Mouse (Mus musculus) hindbrain, embryonic 11.5 days (tissue): ENCODE measurements around the gene Prss38. TPM values are rescaled to one million over a fixed set of nuclear protein-coding genes. Genes with fewer than 3 reads are reported as not detected.

ENCODE experiments used
- ATAC-seq: fragments of 200-750 bp; cut with Nextera tagmentation; 2 replicates; pipeline ENCODE4 v1.8.0; 2017; ENCODE audit warnings: mild to moderate bottlenecking, moderate TSS enrichment, moderate library complexity; ENCODE audit not compliant: low FRiP score
- DNase-seq: peaks from one replicate; pipeline ENCODE4 v3.0.0-alpha.2; 2015; ENCODE audit warnings: low spot score
- H3K27ac ChIP-seq: fragments of 300-500 bp; sonication (generic); 2 replicates; pipeline ENCODE4 v1.5.1; 2014; ENCODE audit warnings: mild to moderate bottlenecking, low read depth, low read length
- H3K27me3 ChIP-seq: fragments of 300-500 bp; sonication (generic); 2 replicates; pipeline ENCODE4 v1.6.1; 2014; ENCODE audit warnings: mild to moderate bottlenecking, low read length, moderate library complexity, mixed read lengths; ENCODE audit not compliant: control insufficient read depth, insufficient read depth
- H3K36me3 ChIP-seq: fragments of 300-500 bp; sonication (generic); 2 replicates; pipeline ENCODE4 v1.6.1; 2014; ENCODE audit warnings: mild to moderate bottlenecking, low read length, moderate library complexity, mixed read lengths; ENCODE audit not compliant: control insufficient read depth, insufficient read depth
- H3K4me1 ChIP-seq: fragments of 300-500 bp; sonication (generic); replicated peaks from 2 replicates; pipeline ENCODE4 v1.6.1; 2014; ENCODE audit warnings: low read length, mixed read lengths; ENCODE audit not compliant: control insufficient read depth, insufficient read depth
- H3K4me2 ChIP-seq: fragments of 300-500 bp; sonication (generic); replicated peaks from 2 replicates; pipeline ENCODE4 v1.6.1; 2014; ENCODE audit warnings: mild to moderate bottlenecking, low read depth, low read length
- H3K4me3 ChIP-seq: fragments of 300-500 bp; sonication (generic); 2 replicates; pipeline ENCODE4 v1.5.1; 2014; ENCODE audit warnings: low read depth, low read length
- H3K9ac ChIP-seq: fragments of 300-500 bp; sonication (generic); 2 replicates; pipeline ENCODE4 v1.6.1; 2014; ENCODE audit warnings: low read depth, low read length
- H3K9me3 ChIP-seq: fragments of 300-500 bp; sonication (generic); 2 replicates; pipeline ENCODE4 v1.6.1; 2016; ENCODE audit warnings: low read length; ENCODE audit not compliant: control insufficient read depth
- WGBS: fragments of 180-500 bp; shearing (Covaris S2); extraction: QIAGEN DNeasy Blood & Tissue Kit; methylation state at CpG from one replicate; pipeline ENCODE4 v1.1.7; 2014; 5-methylcytosine and 5-hydroxymethylcytosine counted together
- polyA plus RNA-seq: library from polyadenylated mRNA; unstranded; fragments of >200 nt; fragmentation: Nextera tagmentation; extraction: Ambion mirVana; gene quantifications from 2 replicates; pipeline ENCODE4 v1.2.1, GENCODE M21; 2014

Prss38 gene
- polyA plus RNA-seq, 1 experiment from 2014 or later: not detected

DNA sequence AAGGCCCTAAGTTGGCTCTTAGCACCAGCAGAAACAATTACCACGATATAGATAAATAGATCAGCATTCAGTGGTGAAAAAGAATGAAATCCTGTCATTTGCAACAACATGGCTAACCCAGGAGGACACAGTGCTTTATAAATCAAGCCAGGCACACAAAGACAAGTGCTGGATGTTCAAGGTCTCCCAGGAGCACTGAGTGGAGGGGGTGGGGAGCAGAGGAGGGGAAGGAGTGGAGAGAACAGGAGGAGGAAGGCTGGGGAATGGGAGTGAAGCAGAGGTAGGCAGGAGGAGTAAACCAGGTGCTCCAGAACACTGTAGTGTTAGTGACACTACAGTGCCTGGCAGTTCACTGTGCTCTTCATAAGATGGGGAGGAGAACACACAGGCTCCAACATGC lies 30.3 kb upstream of the Prss38 start:
- no peak overlapping the region for H3K9ac ChIP-seq
- ATAC-seq: no peak
- WGBS: 85% methylated on average over 1 of the region's 1 CpGs

DNA sequence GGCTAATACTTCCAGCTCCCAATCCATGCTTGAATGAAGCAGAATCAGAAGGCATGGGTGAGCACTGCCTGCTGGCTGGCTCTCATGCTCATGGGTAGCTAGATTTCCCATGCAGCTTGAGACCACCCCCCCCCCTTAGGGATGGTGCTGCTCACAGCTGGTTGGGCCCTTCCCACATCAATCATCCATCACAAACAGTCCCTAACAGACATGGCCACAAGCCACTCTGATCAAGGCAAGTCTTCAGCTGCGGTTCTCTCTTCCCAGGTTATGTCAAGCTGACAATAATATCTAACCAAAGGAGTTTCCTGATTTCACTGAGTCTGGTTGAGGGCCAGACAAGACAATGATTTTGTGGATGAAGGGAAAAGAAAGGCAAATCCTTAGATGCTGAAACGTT lies 25.4 kb upstream of the Prss38 start:
- no peak for DNase-seq
- 74% methylated on average over 2 of the region's 2 CpGs for WGBS
- no peak overlapping the region for H3K4me3 ChIP-seq
- no peaks in the 10 kb centered on the region for H3K4me1 ChIP-seq
- H3K27ac ChIP-seq: no peak overlapping the region
- no peak overlapping the region for H3K4me2 ChIP-seq
- no peak overlapping the region for H3K9ac ChIP-seq
- no peaks in the 10 kb centered on the region for H3K36me3 ChIP-seq
- no peaks in the 10 kb centered on the region for H3K27me3 ChIP-seq
- H3K9me3 ChIP-seq: no peaks in the 10 kb centered on the region
- no peak for ATAC-seq

More for the DNA sequence above, 30.3 kb upstream of the Prss38 start:
- H3K4me1 ChIP-seq: no peaks in the 10 kb centered on the region
- no peak overlapping the region for H3K27ac ChIP-seq
- H3K4me2 ChIP-seq: no peak overlapping the region
- 0 out of 2 replicates have a peak, but pooled peaks cover 4% of the 10 kb centered on the region for H3K36me3 ChIP-seq
- no peaks in the 10 kb centered on the region for H3K9me3 ChIP-seq
- DNase-seq: no peak
- H3K4me3 ChIP-seq: no peak overlapping the region
- no peaks in the 10 kb centered on the region for H3K27me3 ChIP-seq

- no peaks in the 10 kb centered on the region for H3K27me3 ChIP-seq
- DNase-seq (no peak), ATAC-seq (no peak)
- no peaks in the 10 kb centered on the region for H3K9me3 ChIP-seq
- no peaks in the 10 kb centered on the region for H3K36me3 ChIP-seq
- H3K4me1 ChIP-seq: no peaks in the 10 kb centered on the region
- H3K4me2 ChIP-seq: no peak overlapping the region
- WGBS: 82% methylated on average over 8 of the region's 8 CpGs
- no peak overlapping the region for H3K9ac ChIP-seq
- no peak overlapping the region for H3K27ac ChIP-seq
- no peak overlapping the region for H3K4me3 ChIP-seq
These were observed 24.4 kb upstream of the Prss38 start for GRCm38 (mm10) chr11:59399830-59400229.

DNA sequence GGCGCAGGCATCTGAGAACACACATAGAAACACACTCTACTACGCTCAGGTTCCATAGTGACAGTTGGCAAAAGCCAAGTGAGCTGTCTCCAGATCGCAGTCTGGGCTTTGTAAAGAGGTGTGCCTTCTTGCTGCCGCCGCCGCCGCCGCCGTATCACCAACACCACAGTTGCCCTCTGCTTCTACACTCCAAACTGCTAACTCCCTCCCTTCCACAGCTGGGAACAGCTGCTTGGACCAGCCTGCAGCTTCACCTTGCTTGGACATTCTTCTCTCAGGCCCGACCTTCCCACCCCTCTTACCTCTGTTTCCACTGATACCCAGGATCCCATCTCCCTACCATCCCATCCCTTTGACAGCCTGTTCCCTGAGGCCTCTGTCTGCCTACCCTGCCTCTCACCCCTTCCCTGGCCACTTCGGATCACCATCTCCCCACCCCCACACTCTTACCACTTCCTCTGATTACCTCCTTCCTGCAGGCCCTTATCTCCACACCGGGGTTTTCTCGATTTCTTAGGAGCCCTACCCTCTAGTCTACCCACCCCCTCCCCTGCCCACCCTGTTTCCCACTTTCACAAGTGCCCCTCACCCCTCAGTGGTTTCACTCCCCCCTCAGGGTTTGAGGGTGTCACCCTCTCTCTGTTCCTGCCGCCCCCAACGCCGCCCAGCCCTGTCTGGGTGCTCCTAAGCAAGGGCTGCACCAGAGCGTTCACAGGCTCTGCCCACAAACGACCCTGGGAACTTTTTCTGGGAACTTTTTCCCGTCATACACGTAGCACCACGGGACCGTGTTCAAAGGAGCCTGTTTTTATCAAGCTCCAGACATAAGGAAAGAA lies 22.3 kb upstream of the Prss38 start:
- H3K4me1 ChIP-seq: no peaks in the 10 kb centered on the region
- no peaks in the 10 kb centered on the region for H3K9me3 ChIP-seq
- H3K9ac ChIP-seq: no peak overlapping the region
- WGBS: 63% methylated on average over 20 of the region's 22 CpGs
- ATAC-seq: no peak
- H3K27ac ChIP-seq: no peak overlapping the region
- H3K4me2 ChIP-seq: no peak overlapping the region
- H3K27me3 ChIP-seq: no peaks in the 10 kb centered on the region
- H3K4me3 ChIP-seq: no peak overlapping the region
- DNase-seq: no peak
- H3K36me3 ChIP-seq: no peaks in the 10 kb centered on the region

DNA sequence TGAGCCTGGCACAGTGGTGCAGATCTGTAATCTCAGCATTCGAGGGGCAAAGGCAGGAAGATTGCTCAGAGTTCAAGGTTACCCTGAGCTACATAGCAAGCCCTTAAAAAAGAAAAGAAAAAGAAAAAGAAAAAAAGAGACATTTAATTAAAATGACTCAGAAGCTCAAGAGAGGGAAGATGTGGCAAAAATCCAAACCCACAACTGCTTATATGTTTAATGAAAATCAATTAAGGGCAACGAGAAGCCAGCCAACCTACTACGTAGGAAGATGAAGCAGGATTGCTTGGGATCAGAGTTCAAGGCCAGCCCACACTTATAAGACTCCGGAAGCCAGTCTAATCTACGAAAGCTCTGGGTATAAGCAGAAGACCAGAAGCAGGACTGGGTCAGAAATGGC lies 19.0 kb upstream of the Prss38 start:
- no peak overlapping the region for H3K27ac ChIP-seq
- 93% methylated on average over 5 of the region's 5 CpGs for WGBS

GRCm38 (mm10) chr11:59393591-59393990 lies 18.1 kb upstream of the Prss38 start:
- 33% methylated on average over 9 of the region's 9 CpGs for WGBS
- H3K9ac ChIP-seq: no peak overlapping the region
- no peak overlapping the region for H3K4me3 ChIP-seq
- no peak for ATAC-seq
- no peaks in the 10 kb centered on the region for H3K4me1 ChIP-seq
- H3K9me3 ChIP-seq: no peaks in the 10 kb centered on the region
- no peak overlapping the region for H3K4me2 ChIP-seq
- peak; percentile 44 for DNase-seq
- no peaks in the 10 kb centered on the region for H3K27me3 ChIP-seq
- no peaks in the 10 kb centered on the region for H3K36me3 ChIP-seq
- H3K27ac ChIP-seq: no peak overlapping the region

More for the DNA sequence above, 19.0 kb upstream of the Prss38 start:
- ATAC-seq (no peak), DNase-seq (no peak)
- Histone ChIP-seq H3K4me1 (no peaks in the 10 kb centered on the region), H3K9ac (no peak overlapping the region), H3K9me3 (no peaks in the 10 kb centered on the region), H3K27me3 (no peaks in the 10 kb centered on the region), H3K36me3 (no peaks in the 10 kb centered on the region), H3K4me3 (no peak overlapping the region), H3K4me2 (no peak overlapping the region)

GRCm38 (mm10) chr11:59392300-59392699 lies 16.8 kb upstream of the Prss38 start:
- Histone ChIP-seq H3K4me1 (no peaks in the 10 kb centered on the region), H3K9me3 (no peaks in the 10 kb centered on the region), H3K4me2 (no peak overlapping the region), H3K27me3 (no peaks in the 10 kb centered on the region), H3K9ac (no peak overlapping the region), H3K27ac (no peak overlapping the region), H3K4me3 (no peak overlapping the region), H3K36me3 (no peaks in the 10 kb centered on the region)
- 71% methylated on average over 6 of the region's 6 CpGs for WGBS
- DNase-seq (no peak), ATAC-seq (no peak)

DNA sequence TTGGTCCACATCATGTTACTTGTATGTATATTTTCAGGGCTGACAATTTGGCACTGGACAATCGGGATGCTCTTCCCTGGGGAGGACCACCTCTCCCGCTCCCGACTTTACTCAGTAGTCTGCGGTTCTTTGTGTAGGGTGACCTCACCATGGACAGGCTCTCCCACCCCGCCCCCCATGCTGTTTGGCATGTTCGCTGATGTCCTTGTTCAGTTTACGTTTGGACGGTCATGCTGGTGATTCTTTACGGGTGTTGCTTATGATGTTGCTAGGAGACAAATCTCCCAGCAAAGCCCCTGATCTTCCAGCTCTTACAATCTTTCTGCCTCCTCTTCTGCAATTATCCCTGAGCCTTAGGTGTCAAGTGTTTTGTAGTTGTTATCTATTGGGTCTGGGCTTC lies 15.0 kb upstream of the Prss38 start:
- DNase-seq: no peak
- Histone ChIP-seq H3K36me3 (no peaks in the 10 kb centered on the region), H3K4me3 (no peak overlapping the region), H3K27ac (no peak overlapping the region), H3K27me3 (no peaks in the 10 kb centered on the region), H3K9ac (no peak overlapping the region), H3K4me1 (no peaks in the 10 kb centered on the region), H3K9me3 (no peaks in the 10 kb centered on the region), H3K4me2 (no peak overlapping the region)
- no peak for ATAC-seq
- WGBS: 71% methylated on average over 9 of the region's 9 CpGs

DNA sequence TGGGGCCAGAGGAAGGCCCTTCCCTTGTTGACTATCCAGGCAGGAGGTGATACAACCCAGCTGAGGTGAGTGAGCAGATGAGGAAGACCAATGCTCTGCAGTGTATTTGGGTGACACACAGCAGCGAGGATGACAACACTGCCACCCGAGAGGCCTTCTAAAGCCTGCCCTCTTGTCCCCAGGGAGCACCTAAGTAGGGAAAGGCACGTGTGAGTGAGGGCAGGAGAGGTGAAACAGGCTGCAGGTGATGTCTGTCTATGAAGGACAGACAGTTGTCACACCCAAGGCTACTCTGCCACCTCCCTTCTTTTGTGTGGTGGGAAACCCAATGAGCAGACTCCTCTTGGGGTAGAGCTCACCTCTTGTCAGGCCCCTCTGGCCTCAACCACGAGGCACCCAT lies 14.2 kb upstream of the Prss38 start:
- WGBS: 71% methylated on average over 4 of the region's 4 CpGs
- no peak for ATAC-seq
- Histone ChIP-seq H3K9me3 (no peaks in the 10 kb centered on the region), H3K4me2 (no peak overlapping the region), H3K36me3 (no peaks in the 10 kb centered on the region), H3K27ac (no peak overlapping the region), H3K27me3 (no peaks in the 10 kb centered on the region), H3K4me1 (0 out of 2 replicates have a peak, but pooled peaks cover 2% of the 10 kb centered on the region), H3K9ac (no peak overlapping the region), H3K4me3 (no peak overlapping the region)
- DNase-seq: no peak
